Mouse (Mus musculus): Measurements from ENCODE around the gene Col11a2. TPM values are rescaled to one million over a fixed set of nuclear protein-coding genes. Genes with fewer than 3 reads are reported as not detected.
"Not testable (repeated sequence)": the region's sequence is repeated elsewhere in the genome, so short reads cannot be mapped to it uniquely, and the experiment has no call there.

Col11a2 gene
- 2.1 and 2.5 TPM in 2 replicates for polyA plus RNA-seq (2015; fragmentation: Nextera tagmentation; extraction: Ambion mirVana)

- Histone ChIP-seq H3K4me3 (replicated peaks) (peak within 1 kb of the TSS; percentile 11), H3K9ac (replicated peaks) (peak within 1 kb of the TSS; percentile 37), H3K27ac (0 out of 2 replicates have a peak within 1 kb of the TSS, but pooled peaks have one; percentile 25), H3K36me3 (peaks cover 39% of the 10 kb centered on the region), H3K27me3 (no peaks in the 10 kb centered on the region), H3K9me3 (no peaks in the 10 kb centered on the region), H3K4me1 (replicated peaks) (peaks cover 32% of the 10 kb centered on the region), H3K4me2 (replicated peaks) (peak within 1 kb of the TSS; percentile 52)
- WGBS: 11% methylated on average over 28 of the region's 28 CpGs
- ATAC-seq: peak; percentile 61
Observed at GRCm38 (mm10) chr17:34038878-34039561, at the start of gene Col11a2. Gene Col11a2, plus strand, starts transcription at chr17:34039437.

GRCm38 (mm10) chr17:33991788-33992664, 47.2 kb upstream of the Col11a2 start:
- H3K4me2 ChIP-seq (replicated peaks): no peak overlapping the region

GRCm38 (mm10) chr17:33994959-33995358, 44.3 kb upstream of the Col11a2 start:
- 92% methylated on average over 8 of the region's 8 CpGs for WGBS
- Histone ChIP-seq H3K4me1 (replicated peaks) (peaks cover 6% of the 10 kb centered on the region), H3K9me3 (no peaks in the 10 kb centered on the region), H3K4me2 (replicated peaks) (no peak overlapping the region), H3K27me3 (peaks cover 15% of the 10 kb centered on the region), H3K27ac (no peak overlapping the region), H3K4me3 (replicated peaks) (no peak overlapping the region), H3K9ac (replicated peaks) (no peak overlapping the region), H3K36me3 (no peaks in the 10 kb centered on the region)
- ATAC-seq: no peak

More at GRCm38 (mm10) chr17:33991788-33992664, 47.2 kb upstream of the Col11a2 start:
- H3K27me3 ChIP-seq: 0 out of 2 replicates have a peak, but pooled peaks cover 3% of the 10 kb centered on the region
- no peaks in the 10 kb centered on the region for H3K4me1 ChIP-seq (replicated peaks)
- H3K4me3 ChIP-seq (replicated peaks): no peak overlapping the region
- H3K9me3 ChIP-seq: no peaks in the 10 kb centered on the region
- H3K36me3 ChIP-seq: no peaks in the 10 kb centered on the region
- H3K9ac ChIP-seq (replicated peaks): no peak overlapping the region
- ATAC-seq: peak; percentile 55; the same call in 1 of the 2 replicates
- WGBS: 33% methylated on average over 10 of the region's 10 CpGs
- no peak overlapping the region for H3K27ac ChIP-seq

- Histone ChIP-seq H3K4me3 (replicated peaks) (no peak overlapping the region), H3K9me3 (no peaks in the 10 kb centered on the region), H3K4me2 (replicated peaks) (no peak overlapping the region), H3K4me1 (replicated peaks) (peaks cover 12% of the 10 kb centered on the region), H3K9ac (replicated peaks) (no peak overlapping the region), H3K36me3 (no peaks in the 10 kb centered on the region), H3K27ac (no peak overlapping the region), H3K27me3 (peaks cover 22% of the 10 kb centered on the region)
- WGBS: 78% methylated on average over 3 of the region's 3 CpGs
- no peak for ATAC-seq
Observed at GRCm38 (mm10) chr17:33995651-33996050, 43.6 kb upstream of the Col11a2 start.

- H3K27ac ChIP-seq; ATAC-seq; H3K36me3 ChIP-seq; H3K9ac ChIP-seq (replicated peaks); H3K4me3 ChIP-seq (replicated peaks); H3K9me3 ChIP-seq; H3K4me2 ChIP-seq (replicated peaks): not testable (repeated sequence)
- 90% methylated on average over 2 of the region's 2 CpGs for WGBS
- Histone ChIP-seq H3K4me1 (replicated peaks) (peaks cover 12% of the 10 kb centered on the region), H3K27me3 (peaks cover 35% of the 10 kb centered on the region)
Observed at GRCm38 (mm10) chr17:33997025-33997424, 42.2 kb upstream of the Col11a2 start.

- not testable (repeated sequence) for H3K27ac ChIP-seq; H3K9ac ChIP-seq (replicated peaks); H3K4me2 ChIP-seq (replicated peaks); ATAC-seq; H3K4me3 ChIP-seq (replicated peaks); H3K36me3 ChIP-seq; H3K9me3 ChIP-seq
- H3K4me1 ChIP-seq (replicated peaks): peaks cover 12% of the 10 kb centered on the region
- WGBS: 57% methylated on average over 5 of the region's 5 CpGs
- H3K27me3 ChIP-seq: peaks cover 39% of the 10 kb centered on the region
Observed at GRCm38 (mm10) chr17:33998697-33999096, 40.5 kb upstream of the Col11a2 start.

- Histone ChIP-seq H3K27me3 (peaks cover 39% of the 10 kb centered on the region), H3K4me2 (replicated peaks) (peak overlapping the region; percentile 85), H3K27ac (no peak overlapping the region), H3K9ac (replicated peaks) (peak overlapping the region; percentile 62), H3K9me3 (no peaks in the 10 kb centered on the region), H3K4me3 (replicated peaks) (peak overlapping the region; percentile 50), H3K36me3 (no peaks in the 10 kb centered on the region), H3K4me1 (replicated peaks) (peaks cover 12% of the 10 kb centered on the region)
- WGBS: 2% methylated on average over 87 of the region's 87 CpGs
- peak; percentile 56 for ATAC-seq
Observed at GRCm38 (mm10) chr17:33999341-34000149, 39.7 kb upstream of the Col11a2 start.

- peak within 1 kb of the TSS; percentile 50 for H3K4me3 ChIP-seq (replicated peaks)
- peaks cover 39% of the 10 kb centered on the region for H3K27me3 ChIP-seq
- under 1% methylated on average over 30 of the region's 30 CpGs for WGBS
- peak within 1 kb of the TSS; percentile 62 for H3K9ac ChIP-seq (replicated peaks)
- H3K4me2 ChIP-seq (replicated peaks): peak within 1 kb of the TSS; percentile 85
- no peaks in the 10 kb centered on the region for H3K36me3 ChIP-seq
- no peaks in the 10 kb centered on the region for H3K9me3 ChIP-seq
- no peak within 1 kb of the TSS for H3K27ac ChIP-seq
- peaks cover 12% of the 10 kb centered on the region for H3K4me1 ChIP-seq (replicated peaks)
- peak; percentile 81 for ATAC-seq
Observed at GRCm38 (mm10) chr17:34000150-34000537, 39.1 kb upstream of the Col11a2 start, which contains the start of gene H2-K1. Gene H2-K1, minus strand, starts transcription at chr17:34000347.

GRCm38 (mm10) chr17:34000796-34001195, 38.4 kb upstream of the Col11a2 start:
- not testable (repeated sequence) for H3K9ac ChIP-seq (replicated peaks); H3K27ac ChIP-seq; H3K4me2 ChIP-seq (replicated peaks); H3K9me3 ChIP-seq; H3K36me3 ChIP-seq; ATAC-seq
- peaks cover 12% of the 10 kb centered on the region for H3K4me1 ChIP-seq (replicated peaks)
- peak overlapping the region; percentile 50 for H3K4me3 ChIP-seq (replicated peaks)
- peaks cover 39% of the 10 kb centered on the region for H3K27me3 ChIP-seq
- 61% methylated on average over 2 of the region's 2 CpGs for WGBS

- Histone ChIP-seq H3K4me1 (replicated peaks) (peaks cover 12% of the 10 kb centered on the region), H3K4me3 (replicated peaks) (no peak overlapping the region), H3K27ac (no peak overlapping the region), H3K9ac (replicated peaks) (no peak overlapping the region), H3K9me3 (no peaks in the 10 kb centered on the region), H3K36me3 (no peaks in the 10 kb centered on the region), H3K4me2 (replicated peaks) (no peak overlapping the region), H3K27me3 (peaks cover 39% of the 10 kb centered on the region)
- 3% methylated on average over 5 of the region's 5 CpGs for WGBS
- ATAC-seq: no peak
Observed at GRCm38 (mm10) chr17:34003426-34003825, 35.8 kb upstream of the Col11a2 start.

GRCm38 (mm10) chr17:34006570-34006969, 32.7 kb upstream of the Col11a2 start:
- H3K27me3 ChIP-seq: peaks cover 8% of the 10 kb centered on the region
- no peak overlapping the region for H3K4me3 ChIP-seq (replicated peaks)
- H3K4me2 ChIP-seq (replicated peaks): no peak overlapping the region
- H3K27ac ChIP-seq: no peak overlapping the region
- 76% methylated on average over 2 of the region's 2 CpGs for WGBS
- no peaks in the 10 kb centered on the region for H3K9me3 ChIP-seq
- no peaks in the 10 kb centered on the region for H3K4me1 ChIP-seq (replicated peaks)
- no peak overlapping the region for H3K9ac ChIP-seq (replicated peaks)
- no peak for ATAC-seq
- no peaks in the 10 kb centered on the region for H3K36me3 ChIP-seq
